Mouse (Mus musculus): ENCODE results near the gene Olfr370.
A peak's percentile ranks its signal among the peaks of the same experiment; 100 is the strongest.
"Not testable (repeated sequence)": the region's sequence is repeated elsewhere in the genome, so short reads cannot be mapped to it uniquely, and the experiment has no call there.

Olfr370 gene

GRCm38 (mm10) chr8:83535736-83536135 lies at the start of gene Olfr370:
Gene Olfr370 (plus strand): TSS chr8:83535780.
- DNase-seq (ENCODE audit: low spot score in 2 of 2): no peak

- no peak for DNase-seq (ENCODE audit: low spot score in 2 of 2)
Measured at GRCm38 (mm10) chr8:83511696-83512095, 23.9 kb upstream of the Olfr370 start.

- DNase-seq (ENCODE audit: low spot score in 2 of 2): no peak
Measured at GRCm38 (mm10) chr8:83520432-83520831, 15.1 kb upstream of the Olfr370 start.

GRCm38 (mm10) chr8:83520907-83521306 lies 14.7 kb upstream of the Olfr370 start:
- DNase-seq (ENCODE audit: low spot score in 2 of 2): not testable (repeated sequence)

GRCm38 (mm10) chr8:83521310-83521709 lies 14.3 kb upstream of the Olfr370 start:
- DNase-seq (ENCODE audit: low spot score in 2 of 2): no peak

GRCm38 (mm10) chr8:83534802-83535201 lies 778 bp upstream of the Olfr370 start:
- DNase-seq (ENCODE audit: low spot score in 2 of 2): no peak

- DNase-seq (ENCODE audit: low spot score in 2 of 2): no peak
Measured at GRCm38 (mm10) chr8:83562669-83563068, 27.1 kb downstream of the Olfr370 start.

- no peak for DNase-seq (ENCODE audit: low spot score in 2 of 2)
Measured at GRCm38 (mm10) chr8:83563246-83563645, 27.7 kb downstream of the Olfr370 start.

GRCm38 (mm10) chr8:83565731-83566375 lies 30.3 kb downstream of the Olfr370 start:
- peak in 1 of 2 experiments; percentile 38 for DNase-seq (ENCODE audit: low spot score in 2 of 2)

- DNase-seq (ENCODE audit: low spot score in 2 of 2): peak; percentile 97 to 98
Measured at GRCm38 (mm10) chr8:83566469-83567395, 31.2 kb downstream of the Olfr370 start, which contains the start of gene Ndufb7. Gene Ndufb7 (plus strand): TSS chr8:83566671.

GRCm38 (mm10) chr8:83567668-83568067 lies 32.1 kb downstream of the Olfr370 start:
- peak in 1 of 2 experiments; percentile 35 for DNase-seq (ENCODE audit: low spot score in 2 of 2)

- DNase-seq (ENCODE audit: low spot score in 2 of 2): no peak
Measured at GRCm38 (mm10) chr8:83568128-83568527, 32.5 kb downstream of the Olfr370 start.

- DNase-seq (ENCODE audit: low spot score in 2 of 2): no peak
Measured at GRCm38 (mm10) chr8:83568755-83569154, 33.2 kb downstream of the Olfr370 start.

- DNase-seq (ENCODE audit: low spot score in 2 of 2): peak in 1 of 2 experiments; percentile 31
Measured at GRCm38 (mm10) chr8:83569165-83569564, 33.6 kb downstream of the Olfr370 start.

- peak in 1 of 2 experiments; percentile 37 for DNase-seq (ENCODE audit: low spot score in 2 of 2)
Measured at GRCm38 (mm10) chr8:83570272-83571000, 34.9 kb downstream of the Olfr370 start.

GRCm38 (mm10) chr8:83571001-83571340 lies 35.4 kb downstream of the Olfr370 start:
- peak in 1 of 2 experiments; percentile 35 for DNase-seq (ENCODE audit: low spot score in 2 of 2)

- no peak for DNase-seq (ENCODE audit: low spot score in 2 of 2)
Measured at GRCm38 (mm10) chr8:83571791-83572190, 36.2 kb downstream of the Olfr370 start.

- peak; percentile 19 to 21 for DNase-seq (ENCODE audit: low spot score in 2 of 2)
Measured at GRCm38 (mm10) chr8:83572246-83572812, 36.7 kb downstream of the Olfr370 start.

GRCm38 (mm10) chr8:83573140-83573875 lies 37.7 kb downstream of the Olfr370 start:
- peak; percentile 37 to 38 for DNase-seq (ENCODE audit: low spot score in 2 of 2)

GRCm38 (mm10) chr8:83574631-83575315 lies 39.2 kb downstream of the Olfr370 start:
- DNase-seq (ENCODE audit: low spot score in 2 of 2): peak; percentile 36 to 49

All from right cerebral cortex, postnatal 10 days (tissue).